Mouse (Mus musculus) yolk sac, embryonic 10.5 days (tissue): ENCODE results near the gene Lars2.
"Not testable (repeated sequence)": the region's sequence is repeated elsewhere in the genome, so short reads cannot be mapped to it uniquely, and the experiment has no call there.

Source experiments
- DNase-seq: peaks from one replicate; pipeline ENCODE4 v3.0.0-alpha.2; 2017; ENCODE audit warnings: low spot score

Gene Lars2

GRCm38 (mm10) chr9:123394856-123395255 is 28.1 kb downstream of the Lars2 start:
- DNase-seq = no peak

- no peak for DNase-seq
Observed at GRCm38 (mm10) chr9:123397701-123398100, 31.0 kb downstream of the Lars2 start.

GRCm38 (mm10) chr9:123402215-123402614 is 35.5 kb downstream of the Lars2 start:
- DNase-seq = no peak

GRCm38 (mm10) chr9:123403031-123403430 is 36.3 kb downstream of the Lars2 start:
- DNase-seq = no peak

GRCm38 (mm10) chr9:123405231-123405630 is 38.5 kb downstream of the Lars2 start:
- DNase-seq = no peak

GRCm38 (mm10) chr9:123408771-123409170 is 42.0 kb downstream of the Lars2 start:
- no peak for DNase-seq

- DNase-seq = no peak
Observed at GRCm38 (mm10) chr9:123429863-123430262, 63.1 kb downstream of the Lars2 start.

GRCm38 (mm10) chr9:123430973-123431372 is 64.2 kb downstream of the Lars2 start:
- no peak for DNase-seq

- DNase-seq = no peak
Observed at GRCm38 (mm10) chr9:123438223-123438622, 71.5 kb downstream of the Lars2 start.

- DNase-seq = no peak
Observed at GRCm38 (mm10) chr9:123440230-123441058, 73.7 kb downstream of the Lars2 start.

- DNase-seq = not testable (repeated sequence)
Observed at GRCm38 (mm10) chr9:123447101-123447500, 80.4 kb downstream of the Lars2 start.

GRCm38 (mm10) chr9:123448594-123448993 is 81.9 kb downstream of the Lars2 start:
- no peak for DNase-seq

GRCm38 (mm10) chr9:123450174-123450573 is 83.4 kb downstream of the Lars2 start:
- DNase-seq = no peak

GRCm38 (mm10) chr9:123451772-123452171 is 85.0 kb downstream of the Lars2 start:
- no peak for DNase-seq

- no peak for DNase-seq
Observed at GRCm38 (mm10) chr9:123456634-123457602, 90.2 kb downstream of the Lars2 start.

GRCm38 (mm10) chr9:123457603-123458002 is 90.9 kb downstream of the Lars2 start:
- peak; percentile 25 for DNase-seq

- no peak for DNase-seq
Observed at GRCm38 (mm10) chr9:123467141-123467620, 100.5 kb downstream of the Lars2 start.

GRCm38 (mm10) chr9:123468406-123469085 is 101.8 kb downstream of the Lars2 start:
- DNase-seq = no peak

GRCm38 (mm10) chr9:123469087-123469486 is 102.4 kb downstream of the Lars2 start:
- DNase-seq = no peak

- DNase-seq = no peak
Observed at GRCm38 (mm10) chr9:123473377-123473776, 106.7 kb downstream of the Lars2 start.

GRCm38 (mm10) chr9:123475569-123475968 is 108.8 kb downstream of the Lars2 start:
- no peak for DNase-seq

- no peak for DNase-seq
Observed at GRCm38 (mm10) chr9:123478031-123478585, 111.4 kb downstream of the Lars2 start.
